Mouse (Mus musculus) CH12.LX (cell line): ENCODE data around the gene Mdc1.

ENCODE experiments used
- CTCF ChIP-seq, 2 experiments: IDR thresholded peaks in 1 of 2; conservative IDR thresholded peaks in 1 of 2; 2 replicates each; pipeline ENCODE4 v1.5.1; 2011 to 2012; ENCODE audit warnings: low read depth in 2 of 2, low read length in 2 of 2, improper control_type of control experiment in 1 of 2, inconsistent platforms in 1 of 2, mild to moderate bottlenecking in 1 of 2, moderate library complexity in 1 of 2
- E2F4 ChIP-seq: IDR thresholded peaks from 2 replicates; pipeline ENCODE4 v1.6.1; 2011; ENCODE audit warnings: low read depth, low read length, improper control_type of control experiment; ENCODE audit not compliant: insufficient replicate concordance

DNA sequence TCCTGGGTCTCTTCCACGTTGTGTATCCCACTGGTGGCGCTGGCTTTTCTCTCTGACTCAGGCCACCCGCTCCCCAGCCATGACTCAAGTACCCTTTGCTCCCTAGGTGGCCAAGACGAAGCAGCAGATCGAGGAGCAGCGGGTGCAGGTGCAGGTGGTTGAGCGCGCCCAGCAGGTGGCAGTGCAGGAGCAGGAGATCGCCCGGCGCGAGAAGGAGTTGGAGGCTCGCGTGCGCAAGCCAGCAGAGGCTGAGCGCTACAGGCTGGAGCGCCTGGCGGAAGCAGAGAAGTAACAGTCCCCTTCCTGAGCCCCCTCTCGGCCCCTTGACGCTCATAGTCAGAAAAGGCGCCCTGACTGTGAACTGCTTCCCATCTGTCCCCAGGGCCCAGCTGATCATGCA is 11.6 kb upstream of the Mdc1 start:
- TF ChIP-seq CTCF (conservative IDR thresholded peaks at IDR 0.05 in 1 of 2, IDR thresholded peaks at IDR 0.05 in 1 of 2; ENCODE audit: low read depth in 2 of 2, low read length in 2 of 2) (peak in 1 of 2 experiments; percentile 65; a peak in 2 of 4 replicates), E2F4 (no peak)
